Mouse (Mus musculus): ENCODE results near the gene Haao. TPM values are rescaled to one million over a fixed set of nuclear protein-coding genes. Genes with fewer than 3 reads are reported as not detected.

The Haao gene
- polyA plus RNA-seq, 1 experiment = 96.3 TPM

- Histone ChIP-seq H3K4me3 (replicated peaks; ENCODE audit: control insufficient read depth, low read depth, low read length) (no peak overlapping the region), H3K27ac (ENCODE audit: control insufficient read depth, insufficient read depth, low read depth, low read length, poor library complexity) (no peak overlapping the region), H3K4me1 (ENCODE audit: control insufficient read depth, insufficient read depth, low read length) (peaks cover 5% of the 10 kb centered on the region)
- no peak for TF ChIP-seq POLR2A (IDR thresholded peaks at IDR 0.05; ENCODE audit: borderline replicate concordance, control insufficient read depth, low read depth, low read length)
- no peak for TF ChIP-seq CTCF (IDR thresholded peaks at IDR 0.05; ENCODE audit: control insufficient read depth, insufficient read depth, low read length)
- WGBS = 91% methylated on average over 23 of the region's 23 CpGs
Observed at GRCm38 (mm10) chr17:83792388-83792787, 55.4 kb downstream of the Haao start.

DNA sequence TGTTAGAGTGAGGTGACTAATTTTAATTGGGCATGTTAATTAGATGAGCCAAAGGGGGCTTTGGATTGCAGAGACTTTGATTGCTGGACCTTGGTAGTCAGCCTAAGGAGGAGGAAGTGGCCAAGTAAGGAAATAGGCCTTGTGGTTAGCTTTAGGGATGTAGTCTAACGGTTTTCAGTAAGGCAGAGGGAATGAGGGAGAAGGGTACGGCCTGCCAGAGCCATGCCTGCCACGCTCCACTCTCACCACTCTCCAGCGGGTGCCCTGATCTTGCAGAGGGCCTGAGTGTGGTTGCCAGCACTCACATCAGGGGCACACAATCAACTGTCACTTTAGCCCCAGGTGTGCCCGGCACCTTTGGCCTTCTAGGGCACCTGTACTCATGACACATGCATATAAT lies 57.6 kb downstream of the Haao start:
- TF ChIP-seq POLR2A (IDR thresholded peaks at IDR 0.05; ENCODE audit: borderline replicate concordance, control insufficient read depth, low read depth, low read length) = no peak
- Histone ChIP-seq H3K4me3 (replicated peaks; ENCODE audit: control insufficient read depth, low read depth, low read length) (no peak overlapping the region), H3K27ac (ENCODE audit: control insufficient read depth, insufficient read depth, low read depth, low read length, poor library complexity) (no peak overlapping the region), H3K4me1 (ENCODE audit: control insufficient read depth, insufficient read depth, low read length) (peaks cover 9% of the 10 kb centered on the region)
- WGBS = 35% methylated on average over 5 of the region's 5 CpGs

GRCm38 (mm10) chr17:83786418-83786817 lies 61.3 kb downstream of the Haao start:
- 71% methylated on average over 6 of the region's 6 CpGs for WGBS
- Histone ChIP-seq H3K27ac (ENCODE audit: control insufficient read depth, insufficient read depth, low read depth, low read length, poor library complexity) (peak overlapping the region; percentile 9; the same call in 1 of the 2 replicates), H3K4me1 (ENCODE audit: control insufficient read depth, insufficient read depth, low read length) (peaks cover 9% of the 10 kb centered on the region), H3K4me3 (replicated peaks; ENCODE audit: control insufficient read depth, low read depth, low read length) (no peak overlapping the region)
- no peak for TF ChIP-seq POLR2A (IDR thresholded peaks at IDR 0.05; ENCODE audit: borderline replicate concordance, control insufficient read depth, low read depth, low read length)
- TF ChIP-seq CTCF (IDR thresholded peaks at IDR 0.05; ENCODE audit: control insufficient read depth, insufficient read depth, low read length) = no peak

GRCm38 (mm10) chr17:83782740-83783139 lies 65.0 kb downstream of the Haao start:
- WGBS = 90% methylated on average over 5 of the region's 5 CpGs
- peaks cover 5% of the 10 kb centered on the region for H3K4me1 ChIP-seq (ENCODE audit: control insufficient read depth, insufficient read depth, low read length)
- no peak overlapping the region for H3K27ac ChIP-seq (ENCODE audit: control insufficient read depth, insufficient read depth, low read depth, low read length, poor library complexity)
- no peak overlapping the region for H3K4me3 ChIP-seq (replicated peaks; ENCODE audit: control insufficient read depth, low read depth, low read length)
- TF ChIP-seq POLR2A (IDR thresholded peaks at IDR 0.05; ENCODE audit: borderline replicate concordance, control insufficient read depth, low read depth, low read length) (no peak), CTCF (IDR thresholded peaks at IDR 0.05; ENCODE audit: control insufficient read depth, insufficient read depth, low read length) (no peak)

Other genes starting within 250 kb of the Haao start
- not detected in 2 replicates for gene Kcng3, start 216.1 kb downstream of the Haao start, polyA plus RNA-seq (2011; ENCODE audit: insufficient read depth, insufficient read length, low replicate concordance, missing spikeins)
- 15.8 and 21.0 TPM in 2 replicates for gene Mta3, start 141.8 kb downstream of the Haao start, polyA plus RNA-seq (2011; ENCODE audit: insufficient read depth, insufficient read length, low replicate concordance, missing spikeins)

Measured in bone marrow, adult 2 months (tissue).